Mouse (Mus musculus): ENCODE data around the gene Galc. TPM values are rescaled to one million over a fixed set of nuclear protein-coding genes. Genes with fewer than 3 reads are reported as not detected.

Galc gene
- 10 to 100 TPM; 26.2 to 33.3 (median 28.6) TPM for total RNA-seq (2022)

DNA sequence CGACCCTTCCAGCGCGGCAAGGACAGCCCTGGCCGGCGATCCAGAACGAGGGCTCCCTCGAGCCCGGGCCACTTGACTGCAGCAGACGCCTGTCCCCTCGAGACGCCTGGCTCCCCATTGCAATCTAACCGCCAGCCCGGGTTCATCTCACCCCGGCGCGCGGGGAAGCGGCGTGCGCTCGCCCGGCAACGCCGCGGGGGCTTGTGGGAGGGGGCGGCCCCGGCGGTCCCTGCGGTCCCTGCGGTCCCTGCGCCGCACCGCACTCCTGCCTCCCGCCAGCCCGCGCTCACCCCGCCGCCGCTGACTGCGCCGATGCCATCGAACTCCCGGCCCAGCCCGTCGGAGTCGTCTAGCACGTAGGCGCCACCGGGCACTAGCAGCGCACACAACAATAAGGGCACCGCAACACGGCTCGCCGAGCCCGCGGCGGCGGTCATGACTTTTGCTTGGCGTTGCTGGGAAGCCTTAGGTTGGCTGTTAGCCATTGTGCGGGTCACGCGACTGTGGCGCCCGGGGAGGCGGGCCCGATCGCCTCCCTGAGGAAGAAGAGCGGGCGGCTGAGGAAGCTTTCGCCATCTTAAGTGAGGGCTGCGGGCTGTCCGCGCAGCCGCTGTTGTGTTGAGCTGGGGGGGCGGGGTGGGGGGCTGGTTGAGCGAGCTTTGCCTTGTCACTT is at the start of gene Galc:
Galc (minus strand) TSS at position 615 of the 673 bp plus-strand sequence.
- DNase-seq (ENCODE audit: low spot score in 2 of 2) = peak; percentile 78 to 86

DNA sequence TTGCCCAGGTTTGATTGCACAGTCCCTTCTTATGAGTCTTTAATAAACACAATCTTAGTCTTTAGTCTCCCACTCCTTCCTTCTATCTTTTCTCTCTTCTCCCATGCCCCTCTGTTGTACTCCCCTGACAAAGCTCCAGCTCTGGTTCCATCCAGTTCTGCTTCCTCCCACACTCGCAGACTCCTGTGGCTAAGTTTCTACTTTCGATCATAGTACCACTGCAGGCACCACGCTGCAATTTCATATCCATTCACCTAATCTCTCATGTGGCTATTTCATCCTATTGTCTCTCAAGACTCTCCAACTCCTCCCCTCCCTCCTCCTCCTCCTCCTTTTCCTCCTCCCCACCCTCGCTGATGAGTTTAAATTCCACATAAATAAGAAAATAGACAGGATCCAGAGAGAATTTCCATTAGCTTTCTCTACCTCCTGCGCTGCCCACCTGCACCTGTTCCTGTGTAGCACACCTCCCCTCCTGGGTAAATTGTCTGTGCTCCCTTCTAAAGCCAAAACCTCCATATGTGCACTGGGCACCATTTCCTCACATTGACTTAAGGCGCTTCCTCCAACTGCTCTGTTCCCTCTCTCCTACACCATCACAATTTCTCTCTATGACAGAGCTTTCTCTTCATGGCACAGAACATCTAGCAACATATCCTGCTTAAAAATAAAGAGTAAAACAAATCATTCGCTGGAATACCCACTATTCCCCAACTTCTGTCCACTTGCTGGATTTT is 48.1 kb upstream of the Galc start:
- DNase-seq (ENCODE audit: low spot score in 2 of 2) = peak; percentile 14 to 17

- no peak for DNase-seq (ENCODE audit: low spot score in 2 of 2)
These were observed 43.8 kb upstream of the Galc start for GRCm38 (mm10) chr12:98303013-98303412.

GRCm38 (mm10) chr12:98301980-98302379 is 42.7 kb upstream of the Galc start:
- DNase-seq (ENCODE audit: low spot score in 2 of 2) = no peak

GRCm38 (mm10) chr12:98294241-98294640 is 35.0 kb upstream of the Galc start:
- DNase-seq (ENCODE audit: low spot score in 2 of 2) = no peak

DNA sequence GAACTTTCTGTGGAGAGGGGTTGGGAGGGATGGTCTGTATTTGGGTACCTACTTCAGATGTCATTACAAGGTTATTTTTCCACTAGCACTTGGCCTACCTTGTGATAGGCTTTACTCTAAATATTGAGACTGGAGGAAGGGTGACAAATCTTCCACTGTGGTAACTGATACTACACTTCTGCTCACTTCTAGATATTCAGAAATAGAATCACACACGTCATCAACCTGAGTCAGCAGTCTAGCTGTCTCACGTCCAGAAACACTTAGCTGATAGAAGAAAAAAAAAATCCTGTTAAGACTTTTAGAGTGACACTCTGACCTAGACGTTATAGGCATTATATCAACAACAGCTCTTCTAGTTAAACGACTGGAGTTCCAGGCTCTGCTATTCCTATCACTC is 33.0 kb upstream of the Galc start:
- DNase-seq (ENCODE audit: low spot score in 2 of 2) = no peak

DNA sequence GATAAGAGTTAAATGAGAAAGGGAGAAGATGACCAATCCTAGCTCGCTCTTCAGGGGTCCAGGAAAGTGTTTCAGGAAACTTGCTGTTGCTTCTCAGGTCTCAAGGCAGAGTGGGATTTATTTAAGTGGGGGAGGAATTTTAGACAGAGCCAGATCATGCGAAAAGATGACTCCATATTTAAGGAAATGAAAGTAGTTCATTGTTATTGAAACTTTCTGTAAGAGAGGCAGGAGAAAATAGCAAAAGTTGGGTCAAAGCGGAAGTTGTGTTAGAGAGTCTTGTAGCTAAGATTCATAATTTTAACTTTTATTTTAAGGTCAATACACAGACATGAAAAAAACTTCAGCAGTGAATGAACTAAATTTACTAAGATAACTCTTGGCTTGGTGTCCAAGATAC is 31.2 kb upstream of the Galc start:
- DNase-seq (ENCODE audit: low spot score in 2 of 2) = no peak

DNA sequence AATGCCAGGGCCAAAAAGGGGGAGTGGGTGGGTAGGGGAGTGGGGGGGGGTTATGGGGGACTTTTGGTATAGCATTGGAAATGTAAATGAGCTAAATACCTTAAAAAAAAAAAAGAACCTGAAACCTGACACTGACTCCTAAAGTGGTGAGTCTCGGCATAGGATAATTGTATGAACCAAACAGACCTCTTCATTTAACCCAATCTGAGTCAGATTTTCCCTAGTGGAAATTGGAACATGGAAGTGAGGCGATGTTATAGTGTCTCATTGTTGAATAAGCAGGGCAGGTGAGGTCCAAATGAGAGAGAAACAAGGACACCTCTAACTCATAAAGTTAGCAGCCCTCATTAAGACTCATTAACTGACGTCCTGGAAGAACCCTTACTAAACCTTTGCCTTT is 25.2 kb upstream of the Galc start:
- no peak for DNase-seq (ENCODE audit: low spot score in 2 of 2)

GRCm38 (mm10) chr12:98283487-98283860 is 24.2 kb upstream of the Galc start:
- no peak for DNase-seq (ENCODE audit: low spot score in 2 of 2)

- no peak for DNase-seq (ENCODE audit: low spot score in 2 of 2)
These were observed 23.7 kb upstream of the Galc start for GRCm38 (mm10) chr12:98282776-98283486.

DNA sequence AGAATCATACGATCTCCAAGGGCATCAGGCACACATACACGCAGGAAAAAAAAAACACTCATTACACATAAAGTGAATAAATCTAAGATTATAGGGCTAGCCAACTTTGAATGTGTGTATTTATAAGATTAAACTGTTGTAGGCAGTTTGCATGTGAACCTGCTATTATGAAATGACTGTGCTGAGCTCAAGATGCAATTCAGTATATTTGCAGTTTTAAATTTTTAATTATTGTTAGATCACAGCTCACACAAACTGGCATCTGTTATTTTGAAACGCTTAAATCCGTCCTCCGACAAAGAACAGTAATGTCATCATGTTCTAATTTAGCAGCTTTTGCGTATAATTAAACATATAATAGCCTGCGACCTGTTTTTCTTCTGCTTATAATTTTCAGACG is 21.7 kb upstream of the Galc start:
- DNase-seq (ENCODE audit: low spot score in 2 of 2) = no peak

DNA sequence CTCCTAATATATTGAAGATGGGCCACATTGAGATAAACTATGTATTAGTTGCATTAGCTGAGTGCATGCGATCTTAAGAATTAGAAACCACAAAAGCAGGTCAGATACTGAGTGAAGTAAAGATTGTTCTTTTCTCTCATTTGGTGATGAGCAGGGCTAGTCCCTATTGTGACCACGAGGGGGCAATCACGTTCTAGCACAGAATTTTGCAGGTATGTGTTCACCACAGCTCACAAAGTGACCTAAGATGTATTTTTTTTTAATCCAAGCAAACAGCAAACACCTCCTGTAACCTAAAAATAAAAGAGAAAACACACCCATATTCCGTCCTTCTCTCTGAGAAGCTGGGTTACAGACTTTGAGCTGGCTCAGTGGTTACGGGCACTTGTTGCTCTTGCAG is 21.3 kb upstream of the Galc start:
- peak; percentile 28 to 71 for DNase-seq (ENCODE audit: low spot score in 2 of 2)

- no peak for DNase-seq (ENCODE audit: low spot score in 2 of 2)
These were observed 13.2 kb upstream of the Galc start for GRCm38 (mm10) chr12:98272433-98272832.

DNA sequence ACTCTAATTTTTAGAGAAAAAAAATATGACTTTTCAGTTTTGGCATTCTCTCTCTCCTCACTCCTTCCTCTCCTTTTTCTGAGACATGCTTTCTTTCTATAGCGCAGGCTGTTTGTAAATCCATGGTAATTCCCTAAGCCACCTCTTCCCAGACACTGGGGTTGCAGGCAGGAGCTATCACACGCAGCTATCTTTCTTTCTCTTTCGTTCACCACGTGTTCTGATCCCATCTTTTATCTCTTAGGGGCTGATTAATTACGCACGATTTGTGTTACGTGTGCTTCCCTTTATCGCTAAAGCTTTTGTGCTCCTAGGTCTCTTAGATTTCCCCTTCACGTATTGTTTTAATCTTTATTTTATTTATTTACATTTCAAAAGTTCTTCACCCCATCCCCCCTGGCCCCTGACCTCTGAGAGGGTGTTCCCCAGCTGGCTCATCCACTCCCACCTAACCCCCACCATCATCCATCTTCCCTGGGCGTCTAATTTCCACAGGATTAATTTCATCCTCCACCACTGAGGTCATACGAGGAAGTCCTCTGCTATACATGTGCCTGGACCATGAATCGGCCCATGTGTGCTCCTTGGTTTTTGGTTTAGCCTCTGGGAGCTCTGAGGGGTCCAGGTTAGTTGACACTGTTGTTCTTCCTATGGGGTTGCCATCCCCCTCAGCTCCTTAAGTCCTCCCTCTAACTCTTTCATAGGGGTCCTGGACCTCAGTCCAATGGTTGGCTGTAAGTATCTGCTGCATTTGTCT is 11.7 kb upstream of the Galc start:
- DNase-seq (ENCODE audit: low spot score in 2 of 2) = no peak

DNA sequence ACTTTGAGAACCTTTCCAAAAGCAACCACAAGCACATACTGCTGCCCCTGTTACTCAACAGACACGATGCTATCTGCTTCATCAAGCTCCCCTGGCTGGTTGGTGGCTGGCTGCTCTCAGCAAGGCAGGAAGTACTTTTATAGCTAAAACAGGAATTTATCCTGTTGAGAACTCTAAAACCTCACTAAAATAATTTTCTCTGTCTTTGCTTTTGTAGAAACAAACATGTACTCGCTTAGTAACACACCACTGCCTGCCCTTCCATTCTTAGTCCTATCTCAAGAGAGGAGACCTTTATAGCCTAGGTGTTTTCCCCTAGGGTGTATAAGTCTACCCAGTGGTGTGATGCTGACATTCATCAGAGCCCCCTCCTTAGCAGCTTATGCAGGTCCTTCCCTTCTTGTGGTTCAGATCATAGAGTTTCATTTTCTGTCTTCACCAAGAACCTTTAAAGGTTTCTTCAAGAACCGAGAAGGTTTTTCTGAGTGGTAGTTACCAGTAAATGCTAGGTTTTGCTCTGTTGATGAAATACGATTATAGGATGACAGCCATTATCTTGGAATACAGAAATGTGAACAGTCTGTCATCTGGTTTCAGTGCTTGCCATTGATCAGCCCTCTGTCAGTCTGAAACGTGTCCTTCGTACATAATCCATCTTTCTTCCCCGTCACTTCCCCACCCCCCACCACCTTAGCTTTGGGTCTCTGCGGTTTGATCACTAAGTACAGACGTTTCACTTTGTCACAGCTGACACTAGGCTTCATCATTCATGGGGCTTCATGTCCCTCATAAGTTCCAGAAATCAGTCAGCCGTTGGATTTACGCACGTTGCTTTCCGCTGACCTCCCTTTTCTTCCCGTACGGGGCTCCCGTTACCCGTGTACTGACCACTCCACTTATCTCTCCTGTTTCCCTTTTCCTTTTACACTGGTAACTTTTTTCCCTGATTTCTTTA is 10.8 kb upstream of the Galc start:
- no peak for DNase-seq (ENCODE audit: low spot score in 2 of 2)

- DNase-seq (ENCODE audit: low spot score in 2 of 2) = no peak
These were observed 9.4 kb upstream of the Galc start, which contains the start of gene Gpr65 for GRCm38 (mm10) chr12:98268441-98269369. TSS of gene Gpr65 (plus strand) at chr12:98268635.

DNA sequence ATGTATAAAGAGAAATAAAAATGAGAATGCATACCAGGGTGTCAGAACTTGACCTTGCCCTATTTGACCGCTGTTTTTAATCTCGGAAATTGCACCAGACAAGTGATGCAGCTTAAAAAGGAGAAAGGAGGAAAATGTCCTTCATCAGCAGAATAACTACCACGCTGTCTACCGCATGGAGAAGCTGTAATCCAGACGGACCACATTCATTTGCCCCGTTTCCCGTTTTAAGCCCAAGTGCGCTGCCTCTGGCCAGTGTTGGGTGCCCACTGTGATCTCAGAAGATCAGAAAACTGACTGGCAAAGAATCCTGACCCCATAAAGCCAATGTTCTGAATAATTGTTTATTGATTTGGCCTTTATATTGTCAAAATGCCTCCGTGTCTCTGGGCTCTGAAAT is 6.4 kb upstream of the Galc start:
- DNase-seq (ENCODE audit: low spot score in 2 of 2) = no peak

- DNase-seq (ENCODE audit: low spot score in 2 of 2) = no peak
These were observed 226 bp upstream of the Galc start for GRCm38 (mm10) chr12:98259518-98259852.

DNA sequence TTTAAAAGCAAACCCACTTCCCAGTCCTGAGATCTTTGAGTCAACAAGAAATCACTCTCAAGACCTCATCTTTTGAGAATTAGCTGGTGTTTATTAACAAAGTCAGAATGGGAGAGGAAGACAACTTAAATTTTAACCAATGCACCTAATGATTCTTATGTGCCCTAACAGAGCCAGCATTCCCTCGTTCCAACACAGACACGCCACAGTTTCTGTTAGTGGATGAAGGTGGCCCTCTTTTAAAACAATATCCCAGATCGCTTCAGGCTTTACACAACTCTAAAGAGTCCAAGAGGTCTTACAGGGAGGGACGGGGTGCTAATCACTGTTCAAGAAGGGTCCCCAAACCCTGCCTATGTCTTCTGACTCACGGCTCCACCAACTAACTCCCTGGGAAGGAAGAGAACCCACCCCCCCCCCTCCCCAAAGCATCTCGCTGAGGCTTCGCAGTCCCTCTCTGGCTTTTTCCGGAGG is 851 bp downstream of the Galc start:
- no peak for DNase-seq (ENCODE audit: low spot score in 2 of 2)

All from layer of hippocampus, adult 8-10 months (tissue).